Mouse (Mus musculus): ENCODE data around the gene Gins2. TPM values are rescaled to one million over a fixed set of nuclear protein-coding genes. Genes with fewer than 3 reads are reported as not detected.

Gins2 gene
- polyA plus RNA-seq, 1 experiment from 2014 or later: 111 TPM

DNA sequence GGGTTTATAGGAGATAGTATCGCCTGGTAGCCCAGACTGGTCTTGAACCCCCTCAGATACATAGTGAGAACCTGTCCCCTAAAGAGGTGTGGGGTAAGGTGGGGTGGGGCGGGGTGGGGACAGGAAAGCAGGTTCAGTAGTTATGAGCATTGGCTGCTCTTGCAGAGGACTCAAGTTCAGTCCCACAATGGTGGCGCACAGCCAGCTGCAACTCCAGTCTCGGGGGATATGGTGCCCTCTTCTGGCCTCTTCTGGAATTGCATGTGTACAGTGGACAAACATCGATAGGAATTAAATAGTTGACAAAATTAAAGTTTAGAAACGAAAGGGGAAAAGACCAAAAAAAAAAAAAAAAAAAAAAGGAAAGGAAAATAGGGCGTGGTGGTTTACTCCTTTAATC, 10.4 kb upstream of the Gins2 start:
- H3K9ac ChIP-seq (replicated peaks): no peak overlapping the region
- ATAC-seq (ENCODE audit: insufficient number of reproducible peaks, insufficient read depth, low FRiP score, low TSS enrichment, low read depth): no peak
- H3K36me3 ChIP-seq: no peaks in the 10 kb centered on the region
- 61% methylated on average over 7 of the region's 7 CpGs for whole genome bisulfite sequencing
- H3K4me1 ChIP-seq (replicated peaks): peaks cover 18% of the 10 kb centered on the region
- H3K9me3 ChIP-seq: peaks cover 5% of the 10 kb centered on the region; the same call in 1 of the 2 replicates
- no peak overlapping the region for H3K4me3 ChIP-seq (replicated peaks)
- peaks cover 8% of the 10 kb centered on the region; the same call in 1 of the 2 replicates for H3K27me3 ChIP-seq
- H3K27ac ChIP-seq: no peak overlapping the region
- H3K4me2 ChIP-seq: no peak overlapping the region

DNA sequence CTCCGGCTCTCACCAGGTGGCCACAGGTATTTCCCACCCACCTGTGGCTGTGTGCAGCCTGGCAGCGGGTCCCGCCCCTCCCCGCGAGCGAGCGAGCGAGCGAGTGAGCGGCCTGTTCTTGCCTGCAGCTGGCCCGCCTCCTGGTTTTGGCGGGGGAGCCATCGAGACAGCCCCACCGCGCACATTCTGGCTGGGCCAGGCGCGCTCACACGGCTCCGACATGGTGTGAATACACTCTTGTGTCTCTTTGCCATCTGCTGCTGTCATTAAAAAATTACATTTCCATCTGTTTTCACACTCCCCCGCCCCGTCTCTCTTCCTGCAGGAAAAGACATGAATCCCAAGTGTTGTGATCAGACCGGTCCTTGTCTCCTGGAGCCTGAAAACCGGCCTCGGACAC, 9.5 kb upstream of the Gins2 start:
- Histone ChIP-seq H3K9ac (replicated peaks) (peak overlapping the region; percentile 19; the same call in 1 of the 2 replicates), H3K36me3 (no peaks in the 10 kb centered on the region), H3K4me1 (replicated peaks) (peaks cover 18% of the 10 kb centered on the region), H3K4me2 (peak overlapping the region; percentile 47), H3K9me3 (peaks cover 5% of the 10 kb centered on the region; the same call in 1 of the 2 replicates), H3K4me3 (replicated peaks) (peak overlapping the region; percentile 14; the same call in 1 of the 2 replicates), H3K27ac (peak overlapping the region; percentile 18; the same call in 1 of the 2 replicates), H3K27me3 (peaks cover 8% of the 10 kb centered on the region; the same call in 1 of the 2 replicates)
- 23% methylated on average over 24 of the region's 24 CpGs for WGBS
- ATAC-seq (ENCODE audit: insufficient number of reproducible peaks, insufficient read depth, low FRiP score, low TSS enrichment, low read depth): no peak

DNA sequence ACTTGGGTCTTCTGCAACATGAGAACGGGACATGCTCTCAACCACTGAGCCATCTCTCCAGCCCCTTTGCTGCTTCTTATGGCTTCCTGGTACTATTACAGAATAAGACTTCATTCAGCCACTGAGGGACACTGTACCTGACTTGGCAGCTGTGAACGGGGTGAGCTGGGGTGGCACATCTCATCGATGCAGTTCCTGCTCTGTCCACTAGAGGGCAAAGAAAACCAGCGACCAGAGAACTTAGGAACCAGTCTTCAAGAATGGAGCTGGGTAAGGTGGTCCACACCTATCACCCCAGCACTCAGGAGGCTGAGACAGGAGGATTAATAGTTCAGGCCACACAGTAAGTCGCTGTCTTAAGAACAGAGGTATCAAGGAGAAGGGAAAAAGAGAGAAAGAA, 6.9 kb upstream of the Gins2 start:
- Histone ChIP-seq H3K9me3 (no peaks in the 10 kb centered on the region), H3K4me3 (replicated peaks) (no peak overlapping the region), H3K27me3 (peaks cover 8% of the 10 kb centered on the region; the same call in 1 of the 2 replicates), H3K36me3 (no peaks in the 10 kb centered on the region), H3K4me2 (no peak overlapping the region), H3K9ac (replicated peaks) (no peak overlapping the region), H3K4me1 (replicated peaks) (peaks cover 9% of the 10 kb centered on the region), H3K27ac (no peak overlapping the region)
- no peak; the same call in 1 of the 2 replicates for ATAC-seq (ENCODE audit: insufficient number of reproducible peaks, insufficient read depth, low FRiP score, low TSS enrichment, low read depth)
- 14% methylated on average over 5 of the region's 5 CpGs for WGBS

DNA sequence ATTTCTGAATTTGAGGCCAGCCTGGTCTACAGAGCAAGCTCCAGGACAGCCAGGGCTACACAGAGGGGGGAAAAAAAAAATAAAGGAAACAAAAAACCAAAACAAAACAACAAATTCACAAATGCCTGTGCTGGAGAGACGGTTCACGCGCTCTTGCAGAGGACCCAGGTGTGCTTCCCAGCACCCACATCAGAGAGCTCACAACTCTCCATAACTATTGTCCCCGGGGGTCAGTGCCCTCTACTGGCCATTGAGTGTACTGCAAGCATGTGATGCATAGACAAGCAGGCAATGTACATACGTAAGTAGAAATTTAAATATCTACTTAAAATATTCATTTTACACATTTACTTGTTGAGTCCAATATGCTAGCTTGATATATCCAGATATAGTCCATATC, 5.5 kb upstream of the Gins2 start:
- peaks cover 8% of the 10 kb centered on the region; the same call in 1 of the 2 replicates for H3K27me3 ChIP-seq
- WGBS: 89% methylated on average over 5 of the region's 5 CpGs
- no peaks in the 10 kb centered on the region for H3K9me3 ChIP-seq
- ATAC-seq (ENCODE audit: insufficient number of reproducible peaks, insufficient read depth, low FRiP score, low TSS enrichment, low read depth): no peak
- H3K27ac ChIP-seq: no peak overlapping the region
- peaks cover 15% of the 10 kb centered on the region for H3K4me1 ChIP-seq (replicated peaks)
- no peak overlapping the region for H3K4me3 ChIP-seq (replicated peaks)
- no peak overlapping the region for H3K4me2 ChIP-seq
- no peak overlapping the region for H3K9ac ChIP-seq (replicated peaks)
- no peaks in the 10 kb centered on the region for H3K36me3 ChIP-seq

- Histone ChIP-seq H3K4me3 (replicated peaks) (no peak overlapping the region), H3K4me1 (replicated peaks) (peaks cover 18% of the 10 kb centered on the region; the same call in 1 of the 2 replicates), H3K27ac (no peak overlapping the region), H3K27me3 (no peaks in the 10 kb centered on the region), H3K9ac (replicated peaks) (no peak overlapping the region; the same call in 1 of the 2 replicates), H3K36me3 (peaks cover 6% of the 10 kb centered on the region; the same call in 1 of the 2 replicates), H3K9me3 (no peaks in the 10 kb centered on the region), H3K4me2 (no peak overlapping the region)
- ATAC-seq (ENCODE audit: insufficient number of reproducible peaks, insufficient read depth, low FRiP score, low TSS enrichment, low read depth): no peak
- WGBS: 81% methylated on average over 10 of the region's 10 CpGs
These were observed 2.6 kb upstream of the Gins2 start for GRCm38 (mm10) chr8:120591587-120592292.

GRCm38 (mm10) chr8:120589921-120590320, 817 bp upstream of the Gins2 start:
- Histone ChIP-seq H3K36me3 (peaks cover 22% of the 10 kb centered on the region), H3K4me3 (replicated peaks) (peak overlapping the region; percentile 83), H3K9ac (replicated peaks) (peak overlapping the region; percentile 52), H3K27me3 (no peaks in the 10 kb centered on the region), H3K27ac (0 out of 2 replicates have a peak overlapping the region, but pooled peaks have one; percentile 18), H3K4me1 (replicated peaks) (peaks cover 18% of the 10 kb centered on the region; the same call in 1 of the 2 replicates), H3K4me2 (peak overlapping the region; percentile 60), H3K9me3 (no peaks in the 10 kb centered on the region)
- ATAC-seq (ENCODE audit: insufficient number of reproducible peaks, insufficient read depth, low FRiP score, low TSS enrichment, low read depth): no peak
- 55% methylated on average over 2 of the region's 2 CpGs for WGBS

DNA sequence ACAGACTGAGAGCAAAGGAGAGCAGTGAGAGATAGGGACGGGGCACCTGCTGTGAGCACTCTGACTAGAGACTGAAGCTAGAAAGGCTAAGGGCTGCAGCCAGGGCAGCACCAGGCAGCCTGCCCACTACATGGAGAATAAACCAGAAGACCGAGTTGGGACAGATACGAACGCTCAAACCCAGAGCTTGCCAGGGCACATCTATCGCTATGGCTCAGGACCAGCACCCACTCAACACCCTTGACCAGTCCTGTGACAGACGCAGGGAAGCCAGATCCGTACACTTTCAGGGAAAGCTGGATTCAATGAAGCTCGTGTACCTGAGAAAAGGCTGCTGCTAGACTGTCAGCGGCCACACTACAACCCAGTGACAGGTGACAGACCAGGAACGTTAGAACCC, 3.6 kb downstream of the Gins2 start:
- ATAC-seq (ENCODE audit: insufficient number of reproducible peaks, insufficient read depth, low FRiP score, low TSS enrichment, low read depth): no peak

DNA sequence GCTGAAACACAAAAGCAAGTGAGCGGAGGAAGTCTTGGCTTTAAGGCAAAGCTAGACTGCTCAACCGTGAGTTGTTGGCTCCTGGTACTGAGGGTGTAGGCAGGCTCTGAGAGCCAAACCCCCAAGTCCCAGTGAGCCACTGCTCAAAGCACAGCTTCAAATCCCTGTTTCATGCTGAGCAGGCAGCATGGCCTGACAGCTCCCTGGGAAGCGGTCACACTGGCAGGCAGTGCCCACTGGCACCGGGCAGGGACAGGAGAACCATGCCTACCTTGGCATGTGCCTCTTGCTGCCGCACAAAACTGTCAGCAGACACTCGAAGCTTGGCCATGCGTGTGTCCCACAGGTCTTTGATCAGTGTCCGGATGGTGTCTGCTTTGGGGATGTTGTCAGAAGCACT, 7.3 kb downstream of the Gins2 start:
- ATAC-seq (ENCODE audit: insufficient number of reproducible peaks, insufficient read depth, low FRiP score, low TSS enrichment, low read depth): no peak
- Histone ChIP-seq H3K4me1 (replicated peaks) (no peaks in the 10 kb centered on the region), H3K36me3 (peaks cover 90% of the 10 kb centered on the region), H3K9me3 (no peaks in the 10 kb centered on the region), H3K4me2 (no peak overlapping the region), H3K4me3 (replicated peaks) (no peak overlapping the region), H3K9ac (replicated peaks) (no peak overlapping the region), H3K27ac (no peak overlapping the region), H3K27me3 (no peaks in the 10 kb centered on the region)
- WGBS: 91% methylated on average over 8 of the region's 8 CpGs

More for the DNA sequence above, 3.6 kb downstream of the Gins2 start:
- no peaks in the 10 kb centered on the region for H3K27me3 ChIP-seq
- H3K36me3 ChIP-seq: peaks cover 59% of the 10 kb centered on the region
- H3K9ac ChIP-seq (replicated peaks): no peak overlapping the region
- no peak overlapping the region for H3K4me2 ChIP-seq
- no peak overlapping the region for H3K4me3 ChIP-seq (replicated peaks)
- WGBS: 92% methylated on average over 10 of the region's 10 CpGs
- peaks cover 18% of the 10 kb centered on the region; the same call in 1 of the 2 replicates for H3K4me1 ChIP-seq (replicated peaks)
- H3K9me3 ChIP-seq: no peaks in the 10 kb centered on the region
- H3K27ac ChIP-seq: no peak overlapping the region

DNA sequence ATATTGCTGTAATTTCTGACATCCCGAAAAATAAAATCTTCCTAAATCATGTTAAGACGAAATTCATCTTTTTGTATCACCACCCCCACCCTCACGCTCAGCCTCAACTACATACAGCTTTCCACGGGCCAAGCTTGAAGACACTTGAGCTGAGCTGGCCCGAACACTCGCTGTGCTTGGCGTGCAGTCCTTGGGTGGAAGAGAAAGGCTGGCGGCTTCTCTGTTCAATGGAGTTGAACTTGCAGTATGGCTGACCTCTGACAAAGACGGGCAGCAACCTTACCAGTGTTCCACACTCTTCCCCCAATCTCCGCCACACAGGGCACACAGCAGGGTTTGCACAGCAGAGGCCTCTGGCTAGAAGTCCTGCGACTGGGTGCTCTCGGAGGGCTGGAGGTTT, 7.8 kb downstream of the Gins2 start:
- no peak for ATAC-seq (ENCODE audit: insufficient number of reproducible peaks, insufficient read depth, low FRiP score, low TSS enrichment, low read depth)
- WGBS: 88% methylated on average over 12 of the region's 12 CpGs

DNA sequence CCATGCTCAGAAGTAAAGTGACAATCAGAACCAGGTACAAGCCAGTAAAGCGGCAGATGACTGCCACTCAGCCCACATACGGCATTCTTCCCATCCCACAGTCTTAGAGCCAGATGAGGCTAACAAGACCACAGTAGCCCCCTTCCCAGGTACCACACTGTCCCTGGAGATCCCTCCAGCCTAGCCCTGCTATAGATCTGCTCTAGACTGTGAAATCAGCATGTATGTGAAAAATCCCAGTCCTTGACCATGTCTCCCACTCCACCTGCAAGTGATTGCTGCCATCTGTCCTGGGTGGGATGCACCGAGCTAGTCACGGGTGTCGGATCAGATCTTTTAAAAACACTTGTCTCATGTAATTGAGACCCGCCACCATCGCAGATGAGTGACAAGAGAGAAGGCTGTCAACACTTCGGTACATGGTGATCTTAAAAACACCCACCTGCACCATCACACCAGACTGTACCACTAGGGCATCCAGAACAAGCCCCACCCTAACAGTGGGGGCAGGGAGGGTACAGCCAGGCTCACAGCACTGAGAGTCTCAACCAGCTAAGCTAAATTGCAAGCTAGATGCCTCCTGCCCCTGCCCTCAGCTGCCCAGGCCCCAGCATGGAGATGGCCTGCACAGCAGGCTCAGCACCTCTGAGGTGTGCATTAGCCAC, 8.6 kb downstream of the Gins2 start:
- Histone ChIP-seq H3K27me3 (no peaks in the 10 kb centered on the region), H3K9ac (replicated peaks) (no peak overlapping the region), H3K27ac (no peak overlapping the region), H3K9me3 (no peaks in the 10 kb centered on the region), H3K36me3 (peaks cover 93% of the 10 kb centered on the region), H3K4me2 (no peak overlapping the region), H3K4me1 (replicated peaks) (0 out of 2 replicates have a peak, but pooled peaks cover 3% of the 10 kb centered on the region), H3K4me3 (replicated peaks) (no peak overlapping the region)
- no peak for ATAC-seq (ENCODE audit: insufficient number of reproducible peaks, insufficient read depth, low FRiP score, low TSS enrichment, low read depth)
- whole genome bisulfite sequencing: 90% methylated on average over 8 of the region's 8 CpGs

More for the DNA sequence above, 7.8 kb downstream of the Gins2 start:
- Histone ChIP-seq H3K36me3 (peaks cover 91% of the 10 kb centered on the region), H3K27me3 (no peaks in the 10 kb centered on the region), H3K4me2 (no peak overlapping the region), H3K27ac (no peak overlapping the region), H3K4me3 (replicated peaks) (no peak overlapping the region), H3K4me1 (replicated peaks) (no peaks in the 10 kb centered on the region), H3K9ac (replicated peaks) (no peak overlapping the region), H3K9me3 (no peaks in the 10 kb centered on the region)

GRCm38 (mm10) chr8:120577821-120578220, 11.3 kb downstream of the Gins2 start:
- Histone ChIP-seq H3K9me3 (no peaks in the 10 kb centered on the region), H3K27ac (no peak overlapping the region), H3K4me1 (replicated peaks) (peaks cover 17% of the 10 kb centered on the region), H3K9ac (replicated peaks) (no peak overlapping the region), H3K4me3 (replicated peaks) (no peak overlapping the region), H3K36me3 (peaks cover 99% of the 10 kb centered on the region), H3K27me3 (no peaks in the 10 kb centered on the region), H3K4me2 (no peak overlapping the region)
- WGBS: 92% methylated on average over 17 of the region's 17 CpGs
- no peak for ATAC-seq (ENCODE audit: insufficient number of reproducible peaks, insufficient read depth, low FRiP score, low TSS enrichment, low read depth)

Data from limb, embryonic 12.5 days (tissue).